Mouse (Mus musculus) liver, adult (tissue): ENCODE data around the gene Olfr638.

Source experiments
- GATA4 ChIP-seq: IDR thresholded peaks from 2 replicates; pipeline ENCODE4 v1.6.1; 2014; ENCODE audit warnings: mild to moderate bottlenecking, low read length; ENCODE audit not compliant: insufficient replicate concordance

Olfr638 gene

GRCm38 (mm10) chr7:103998446-103998845 lies at the start of gene Olfr638:
TSS of gene Olfr638 (plus strand) at chr7:103998746.
- TF ChIP-seq GATA4, result no peak

- TF ChIP-seq GATA4, result no peak
These were observed 27.7 kb upstream of the Olfr638 start, which contains the start of gene Olfr635 for GRCm38 (mm10) chr7:103970852-103971251. TSS of gene Olfr635 (plus strand) at chr7:103971152.

GRCm38 (mm10) chr7:103971782-103972181 lies 26.8 kb upstream of the Olfr638 start:
- no peak for TF ChIP-seq GATA4

GRCm38 (mm10) chr7:103999124-103999523 lies 578 bp downstream of the Olfr638 start:
- no peak for TF ChIP-seq GATA4

GRCm38 (mm10) chr7:104017203-104017602 lies 18.7 kb downstream of the Olfr638 start, which contains the start of gene Olfr639:
TSS of gene Olfr639 (minus strand) at chr7:104017303.
- TF ChIP-seq GATA4, result no peak

- TF ChIP-seq GATA4, result no peak
These were observed 20.4 kb downstream of the Olfr638 start for GRCm38 (mm10) chr7:104018953-104019352.

- TF ChIP-seq GATA4, result no peak
These were observed 23.1 kb downstream of the Olfr638 start for GRCm38 (mm10) chr7:104021651-104022050.

GRCm38 (mm10) chr7:104025473-104025872 lies 26.9 kb downstream of the Olfr638 start, which contains the start of gene Olfr640:
TSS of gene Olfr640 (minus strand) at chr7:104025573.
- no peak for TF ChIP-seq GATA4

GRCm38 (mm10) chr7:104026978-104027377 lies 28.4 kb downstream of the Olfr638 start:
- no peak for TF ChIP-seq GATA4

- no peak for TF ChIP-seq GATA4
These were observed 36.6 kb downstream of the Olfr638 start, which contains the start of gene Olfr641 for GRCm38 (mm10) chr7:104035145-104035544. TSS of gene Olfr641 (plus strand) at chr7:104035445.

GRCm38 (mm10) chr7:104050745-104051144 lies 52.2 kb downstream of the Olfr638 start:
- TF ChIP-seq GATA4, result no peak

GRCm38 (mm10) chr7:104052566-104052965 lies 54.0 kb downstream of the Olfr638 start, which contains the start of gene Olfr642:
TSS of gene Olfr642 (minus strand) at chr7:104052666.
- no peak for TF ChIP-seq GATA4
